Mouse (Mus musculus): ENCODE measurements at regions not wholly inside any gene's neighbourhood (a gene's known extent, or its start where the extent isn't known, plus 50 kb on each side); places are given as distances from the start of the nearest gene placed in this dataset.

DNA sequence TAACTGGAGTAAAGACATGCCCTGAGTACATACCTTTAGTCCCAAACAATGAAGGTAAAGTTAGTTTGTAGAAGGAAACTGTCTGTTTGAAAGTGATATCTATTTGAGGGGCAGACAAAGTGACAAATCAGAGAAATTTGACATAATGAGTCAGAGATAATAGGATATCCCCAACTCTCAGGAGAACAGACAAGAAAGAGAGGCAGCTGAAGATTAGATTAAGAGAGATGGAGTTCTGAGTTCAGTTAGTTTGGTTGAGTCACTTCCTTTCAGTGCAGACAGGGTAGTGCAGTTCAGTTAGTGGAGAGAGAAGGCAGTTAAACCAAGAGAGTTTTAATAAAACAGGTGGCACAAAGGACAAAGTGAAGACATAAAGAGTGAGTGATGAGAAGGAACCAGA lies 477.4 kb upstream of the Diaph2 start:
- no peak for ATAC-seq

DNA sequence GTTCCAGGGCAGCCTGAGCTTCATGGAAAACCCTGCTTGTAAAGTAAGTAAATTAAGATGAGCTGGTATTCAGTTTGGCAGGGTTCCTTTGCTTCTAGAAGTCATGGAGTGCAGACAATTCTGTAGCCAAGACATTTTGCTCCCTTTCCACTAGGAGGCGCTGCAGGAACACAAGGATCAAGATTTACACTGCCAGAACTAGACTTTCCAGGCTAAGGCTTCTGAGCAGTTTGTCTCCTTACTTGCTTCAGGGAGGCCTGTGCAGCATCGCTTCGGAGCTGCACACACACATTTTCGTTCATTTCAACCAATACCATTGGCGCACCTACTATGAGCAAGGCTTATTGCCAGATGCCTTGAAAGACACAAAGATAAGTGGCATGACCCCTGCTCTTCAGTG lies 445.6 kb upstream of the Diaph2 start:
- ATAC-seq, result no peak

DNA sequence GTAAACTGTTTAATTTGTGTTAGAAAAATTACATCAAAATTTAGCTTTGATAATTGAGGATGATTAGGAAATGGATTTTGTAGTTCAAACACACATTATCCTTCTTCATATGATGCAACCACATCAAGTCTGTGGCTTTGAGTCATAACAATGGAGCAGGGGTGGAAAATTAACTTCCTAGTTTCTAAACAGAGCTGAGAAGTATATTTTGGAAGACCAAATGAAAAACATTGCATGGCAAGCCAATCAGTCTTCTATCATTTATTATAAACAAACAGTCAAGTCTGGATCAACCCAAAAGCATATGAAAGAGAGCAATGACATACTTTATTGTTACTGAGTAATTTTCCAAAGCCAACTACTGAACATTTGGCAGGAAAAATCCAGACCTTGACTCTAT lies 440.2 kb upstream of the Diaph2 start:
- ATAC-seq, result no peak

DNA sequence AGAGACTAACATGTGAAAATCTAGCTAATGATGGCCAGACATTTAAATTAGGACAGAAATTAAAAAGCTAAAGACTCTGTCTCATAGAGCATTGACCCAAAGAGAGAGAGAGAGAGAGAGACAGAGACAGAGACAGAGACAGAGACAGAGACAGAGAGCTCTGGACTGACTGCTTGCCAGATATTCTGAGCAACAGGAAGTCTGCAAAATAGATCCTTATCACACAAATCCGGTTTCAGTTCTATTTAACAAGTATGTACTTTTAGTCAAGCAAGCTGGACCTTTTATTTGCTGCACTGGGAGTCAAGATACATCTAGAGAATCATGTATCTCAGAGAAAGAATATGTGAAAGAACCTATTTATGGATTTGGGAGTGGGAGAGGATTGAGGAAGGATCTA lies 420.1 kb upstream of the Diaph2 start:
- peak; percentile 53 for ATAC-seq

DNA sequence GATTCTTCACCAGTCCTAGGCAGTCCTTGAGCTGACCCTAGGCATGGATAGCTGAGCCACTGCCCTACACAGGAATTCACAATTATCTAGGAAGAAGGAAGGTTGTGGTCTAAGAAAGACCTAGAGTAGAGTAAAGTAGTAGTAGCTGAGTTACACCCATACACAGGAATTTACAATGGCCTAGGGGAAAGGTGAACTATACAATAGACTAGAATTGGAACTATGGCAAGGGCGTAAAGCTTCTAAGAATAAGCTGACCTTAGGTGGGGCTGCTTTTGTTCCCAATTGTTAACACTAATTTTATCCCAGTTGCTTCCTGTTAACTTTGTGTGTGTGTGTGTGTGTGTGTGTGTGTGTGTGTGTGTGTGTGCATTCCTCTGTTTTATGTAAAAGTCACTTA lies 416.7 kb upstream of the Diaph2 start:
- ATAC-seq, result no peak
